Mouse (Mus musculus) kidney, adult 11 months (tissue): Measurements from ENCODE around the gene Rassf10.
A peak's percentile ranks its signal among the peaks of the same experiment; 100 is the strongest.

Experiments used
- DNase-seq: peaks from one replicate; pipeline ENCODE4 v3.0.0; 2022

Rassf10 gene

DNA sequence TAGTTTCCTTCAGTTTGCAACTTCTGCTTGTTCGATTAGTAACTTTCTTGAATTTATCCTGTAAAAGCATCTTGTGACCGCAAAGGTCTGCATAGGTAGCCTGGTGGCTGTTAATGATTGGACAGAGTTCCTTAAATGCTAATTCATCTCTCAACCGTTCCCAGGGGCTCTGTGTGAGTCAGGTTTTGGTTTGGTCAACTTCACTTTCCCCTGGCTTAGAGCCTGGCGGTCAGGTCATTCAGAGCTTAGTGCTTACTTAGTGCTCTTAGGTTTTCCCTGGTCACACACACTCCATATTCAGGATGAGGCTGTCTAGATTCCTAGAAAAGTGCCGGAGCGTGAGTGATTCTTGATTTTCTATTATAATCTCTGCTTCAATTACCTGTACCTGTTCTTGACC, 12.6 kb downstream of the Rassf10 start:
- DNase-seq, result peak; percentile 45

- no peak for DNase-seq
Measured at GRCm38 (mm10) chr7:112966786-112967185, 13.0 kb downstream of the Rassf10 start.

- DNase-seq, result no peak
Measured at GRCm38 (mm10) chr7:112983316-112983715, 29.6 kb downstream of the Rassf10 start.

DNA sequence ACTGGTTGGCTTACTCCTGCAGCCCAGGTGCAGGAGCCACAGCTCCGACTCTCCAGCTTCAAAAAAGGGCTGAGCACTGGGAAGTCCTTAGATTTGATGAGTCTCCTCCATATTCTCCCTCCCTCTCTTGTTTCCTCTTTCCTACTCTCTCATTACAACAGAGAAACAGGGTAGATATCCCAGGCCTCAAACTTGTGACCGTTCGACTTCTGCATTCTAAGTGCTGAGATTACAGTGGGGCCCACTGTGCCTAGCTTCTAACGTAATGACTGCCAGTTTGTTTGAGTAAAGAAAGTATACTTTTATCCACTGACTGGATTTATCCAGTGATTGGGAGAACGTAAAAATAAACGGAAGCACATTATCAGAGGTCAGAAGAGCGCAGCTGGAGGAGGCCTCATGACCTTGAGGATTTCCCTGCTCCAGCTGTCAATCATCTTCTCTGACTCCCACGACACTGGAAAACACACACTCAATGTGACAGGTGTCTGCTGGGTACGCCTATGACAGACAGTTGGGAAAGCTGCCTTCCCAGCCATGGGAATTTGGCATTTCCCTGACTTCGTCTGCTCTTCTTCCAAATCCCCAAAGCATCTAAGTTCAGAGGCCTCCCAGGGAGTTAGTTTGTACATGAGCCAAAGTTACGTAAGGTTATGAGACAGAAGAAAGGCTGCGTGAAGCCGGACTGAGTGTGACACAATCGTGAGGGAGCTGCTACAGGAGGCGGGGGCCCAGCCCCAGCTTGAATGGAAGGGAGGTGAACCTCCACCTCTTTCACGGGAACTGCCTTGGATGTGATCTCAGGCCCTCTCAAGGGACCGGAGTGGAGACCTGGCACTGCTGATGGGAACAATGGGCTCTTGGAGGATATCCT, 31.2 kb downstream of the Rassf10 start:
- peak; percentile 24 for DNase-seq

DNA sequence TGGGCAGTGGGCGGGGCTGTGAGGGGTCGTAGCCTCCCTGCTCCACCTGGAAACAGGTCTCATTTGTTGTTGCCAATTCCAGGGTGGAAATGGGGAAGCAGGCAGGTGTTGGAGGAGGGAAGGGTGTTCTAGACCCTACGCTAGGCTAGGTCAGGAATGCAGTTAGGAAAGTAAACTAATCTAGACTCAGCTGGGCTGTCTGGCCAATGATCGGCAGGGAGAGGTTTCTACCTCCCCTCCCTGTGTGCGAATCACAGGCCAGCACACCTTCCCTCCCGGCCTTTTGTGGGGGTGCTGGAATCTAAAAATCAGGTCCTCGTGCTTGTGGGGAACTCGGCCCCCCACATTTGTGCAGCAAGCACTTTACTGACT, 31.8 kb downstream of the Rassf10 start:
- DNase-seq, result no peak

DNA sequence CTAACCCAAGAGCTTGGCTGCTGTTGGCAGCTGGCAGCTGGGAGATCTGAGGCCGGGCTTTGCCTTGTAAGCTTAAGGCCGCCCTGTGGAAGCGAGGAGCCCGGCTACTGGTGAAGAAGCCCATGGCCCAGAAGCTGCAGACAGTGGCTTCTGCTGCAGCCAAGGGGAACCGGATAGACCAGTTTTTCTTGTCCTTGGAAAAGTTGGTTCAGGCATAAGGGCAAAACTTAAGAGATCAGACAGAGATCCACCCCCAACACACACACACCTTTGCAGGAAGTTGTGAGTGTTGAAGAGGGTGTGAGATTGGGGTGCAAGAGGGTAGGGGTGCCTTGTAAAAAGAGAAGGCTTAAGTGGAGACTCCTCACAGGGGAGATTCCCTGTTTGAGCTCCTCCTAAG, 39.2 kb downstream of the Rassf10 start:
- DNase-seq, result peak; percentile 4

- no peak for DNase-seq
Measured at GRCm38 (mm10) chr7:113003565-113004255, 49.9 kb downstream of the Rassf10 start.

DNA sequence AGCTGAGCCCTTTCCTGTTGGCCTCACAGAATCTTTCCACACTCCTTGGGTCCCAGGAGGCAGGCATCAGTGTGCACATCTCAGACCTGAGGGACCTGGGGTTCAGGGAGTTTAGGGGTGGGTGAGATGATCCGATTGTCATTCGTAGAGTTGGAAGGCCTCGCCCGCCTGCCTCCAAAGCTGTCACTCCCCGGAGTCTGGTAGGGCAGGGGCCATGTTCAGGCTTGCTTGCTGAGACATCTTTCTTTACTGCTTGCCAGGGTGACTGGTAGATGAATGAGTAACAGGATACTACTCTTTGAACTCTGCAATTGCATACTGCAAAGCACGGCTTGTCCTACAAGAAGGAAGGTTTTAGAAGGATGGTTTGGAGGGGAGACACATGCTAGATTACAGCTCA, 52.0 kb downstream of the Rassf10 start:
- DNase-seq, result peak; percentile 47
